ENCODE assay signal across 8 mouse cellular contexts in the genomic region with DNA sequence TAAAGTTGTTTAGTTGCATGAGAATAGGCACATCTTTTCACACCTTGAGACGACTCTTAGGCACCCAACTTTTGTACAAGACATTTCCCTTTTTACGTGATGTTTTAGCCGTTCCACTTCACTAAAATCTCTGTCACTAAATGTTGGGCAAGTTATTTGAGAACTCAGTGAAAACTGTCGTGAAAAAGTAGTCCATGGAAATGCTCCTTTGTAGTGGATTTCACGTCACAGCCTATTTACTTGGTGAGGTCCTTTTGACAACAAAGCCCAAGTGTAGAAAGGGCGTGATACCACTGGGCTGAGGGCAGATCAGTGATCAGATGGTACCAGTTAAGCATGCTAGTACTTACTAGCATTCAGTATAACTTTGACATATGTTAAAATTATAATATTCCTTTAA. TPM values are rescaled to one million over a fixed set of nuclear protein-coding genes. Genes with fewer than 3 reads are reported as not detected.
A peak's percentile ranks its signal among the peaks of the same experiment; 100 is the strongest.
DNase-seq lines count a peak whose midpoint lies in the region; ATAC-seq lines count a peak whose summit lies in the region.

No protein-coding gene starts in this region.

- WGBS in kidney, embryonic 16.5 days: 3% methylated on average over 6 of the region's 6 CpGs
- 9% methylated on average over 6 of the region's 6 CpGs for WGBS in hindbrain, embryonic 16.5 days

- no peaks in the 10 kb centered on the region for H3K9me3 ChIP-seq in kidney, embryonic 16.5 days (ENCODE audit: low read length)
- no peaks in the 10 kb centered on the region for H3K9me3 ChIP-seq in hindbrain, embryonic 16.5 days (ENCODE audit: control insufficient read depth, low read length)

- ATAC-seq in kidney, embryonic 16.5 days (ENCODE audit: low FRiP score, low TSS enrichment): no peak
- no peak for ATAC-seq in hindbrain, embryonic 16.5 days

- no peak for DNase-seq in kidney, adult 8-10 months
- DNase-seq in embryo, embryonic 10.5 days (ENCODE audit: low spot score): peak; percentile 60
- peak; percentile 29 for DNase-seq in naive thymus-derived CD4-positive, alpha-beta T cell, adult 2 months (ENCODE audit: low read depth)
- DNase-seq in urinary bladder, postnatal 25 days (ENCODE audit: low spot score): no peak
- no peak for DNase-seq in right cerebral cortex, postnatal 4 days
- DNase-seq in testis, postnatal 10 days (ENCODE audit: low spot score): no peak

- H3K4me3 ChIP-seq in kidney, embryonic 16.5 days (ENCODE audit: low read length): peak overlapping the region; percentile 95
- H3K4me3 ChIP-seq in hindbrain, embryonic 16.5 days (ENCODE audit: low read length): peak overlapping the region; percentile 63

- H3K4me1 ChIP-seq in kidney, embryonic 16.5 days (ENCODE audit: insufficient read depth, low read length): peaks cover 9% of the 10 kb centered on the region
- H3K4me1 ChIP-seq in hindbrain, embryonic 16.5 days (ENCODE audit: control insufficient read depth, insufficient read depth, low read depth, low read length): peaks cover 17% of the 10 kb centered on the region

- H3K9ac ChIP-seq in kidney, embryonic 16.5 days (replicated peaks; ENCODE audit: low read length): peak overlapping the region; percentile 98
- H3K9ac ChIP-seq in hindbrain, embryonic 16.5 days (ENCODE audit: low read depth, low read length): no peak overlapping the region

- no peaks in the 10 kb centered on the region for H3K36me3 ChIP-seq in kidney, embryonic 16.5 days (ENCODE audit: insufficient read depth, low read length)
- H3K36me3 ChIP-seq in hindbrain, embryonic 16.5 days (ENCODE audit: control insufficient read depth, insufficient read depth, low read length): no peaks in the 10 kb centered on the region

- peak overlapping the region; percentile 98; the same call in 1 of the 2 replicates for H3K27ac ChIP-seq in kidney, embryonic 16.5 days (ENCODE audit: low read length)
- H3K27ac ChIP-seq in hindbrain, embryonic 16.5 days (ENCODE audit: low read depth, low read length): no peak overlapping the region

- H3K27me3 ChIP-seq in kidney, embryonic 16.5 days (ENCODE audit: insufficient read depth, low read length): no peaks in the 10 kb centered on the region
- no peaks in the 10 kb centered on the region for H3K27me3 ChIP-seq in hindbrain, embryonic 16.5 days (replicated peaks; ENCODE audit: control insufficient read depth, insufficient read depth, low read length)

- H3K4me2 ChIP-seq in kidney, embryonic 16.5 days (replicated peaks; ENCODE audit: low read depth, low read length): peak overlapping the region; percentile 98
- peak overlapping the region; percentile 97 for H3K4me2 ChIP-seq in hindbrain, embryonic 16.5 days (ENCODE audit: low read length)

RNA-seq across cellular contexts. Expression of gene Ubtd2, which starts 1.2 kb away (rescaled TPM):
- polyA plus RNA-seq in kidney, embryonic 16.5 days (2015; fragmentation: Nextera tagmentation; extraction: Ambion mirVana): 45.1 and 45.6 TPM in 2 replicates
- 36.8 and 40.3 TPM in 2 replicates for polyA plus RNA-seq in hindbrain, embryonic 16.5 days (2015; fragmentation: Nextera tagmentation; extraction: Ambion mirVana)

Comparison
In these comparisons a context has a peak if more than half of its experiments do, and no peak if none do; other contexts are left out.
1. DNase-seq: peak in embryo, embryonic 10.5 days (single experiment) and naive thymus-derived CD4-positive, alpha-beta T cell, adult 2 months (single experiment); none in kidney, adult 8-10 months (0 of 2), urinary bladder, postnatal 25 days (single experiment), right cerebral cortex, postnatal 4 days (single experiment) and testis, postnatal 10 days (single experiment).